Mouse (Mus musculus) lung, embryonic 16.5 days (tissue): Measurements from ENCODE around the gene Cd320. TPM values are rescaled to one million over a fixed set of nuclear protein-coding genes. Genes with fewer than 3 reads are reported as not detected.
A peak's percentile ranks its signal among the peaks of the same experiment; 100 is the strongest.

Source experiments
- ATAC-seq: fragments of 200-750 bp; cut with Nextera tagmentation; 2 replicates; pipeline ENCODE4 v1.8.0; 2017; ENCODE audit warnings: low read depth, mild to moderate bottlenecking, moderate library complexity
- H3K27ac ChIP-seq: fragments of 300-500 bp; sonication (generic); 2 replicates; pipeline ENCODE4 v1.5.1; 2014; ENCODE audit warnings: mild to moderate bottlenecking, control low read depth, low read length
- H3K27me3 ChIP-seq: fragments of 300-500 bp; sonication (generic); 2 replicates; pipeline ENCODE4 v1.6.1; 2014; ENCODE audit warnings: low read depth, low read length, mixed read lengths; ENCODE audit not compliant: control insufficient read depth, insufficient read depth
- H3K36me3 ChIP-seq: fragments of 300-500 bp; sonication (generic); 2 replicates; pipeline ENCODE4 v1.6.1; 2014; ENCODE audit warnings: low read length; ENCODE audit not compliant: control insufficient read depth, insufficient read depth
- H3K4me1 ChIP-seq: fragments of 300-500 bp; sonication (generic); replicated peaks from 2 replicates; pipeline ENCODE4 v1.6.1; 2014; ENCODE audit warnings: low read length, mixed read lengths; ENCODE audit not compliant: control insufficient read depth, insufficient read depth
- H3K4me2 ChIP-seq: fragments of 300-500 bp; sonication (generic); 2 replicates; pipeline ENCODE4 v1.6.1; 2014; ENCODE audit warnings: low read depth, low read length, control low read depth
- H3K4me3 ChIP-seq: fragments of 300-500 bp; sonication (generic); 2 replicates; pipeline ENCODE4 v1.5.1; 2014; ENCODE audit warnings: mild to moderate bottlenecking, low read length, control low read depth
- H3K9ac ChIP-seq: fragments of 300-500 bp; sonication (generic); 2 replicates; pipeline ENCODE4 v1.6.1; 2014; ENCODE audit warnings: low read length, control low read depth
- H3K9me3 ChIP-seq: fragments of 300-500 bp; sonication (generic); 2 replicates; pipeline ENCODE4 v1.6.1; 2016; ENCODE audit warnings: low read length; ENCODE audit not compliant: control insufficient read depth
- WGBS: fragments of 180-500 bp; shearing (Covaris S2); extraction: QIAGEN DNeasy Blood & Tissue Kit; methylation state at CpG from one replicate; pipeline ENCODE4 v1.1.7; 2014; 5-methylcytosine and 5-hydroxymethylcytosine counted together
- polyA plus RNA-seq: library from polyadenylated mRNA; unstranded; fragments of >200 nt; fragmentation: Nextera tagmentation; extraction: Ambion mirVana; gene quantifications from 2 replicates; pipeline ENCODE4 v1.2.1, GENCODE M21; 2015

Gene Cd320
- polyA plus RNA-seq, 1 experiment from 2014 or later: 63.4 TPM

- Histone ChIP-seq H3K36me3 (no peaks in the 10 kb centered on the region), H3K4me1 (peaks cover 12% of the 10 kb centered on the region), H3K4me3 (peak within 1 kb of the TSS; percentile 76), H3K27ac (peak within 1 kb of the TSS; percentile 84), H3K9me3 (no peaks in the 10 kb centered on the region), H3K4me2 (peak within 1 kb of the TSS; percentile 94), H3K27me3 (no peaks in the 10 kb centered on the region), H3K9ac (peak within 1 kb of the TSS; percentile 77)
- peak; percentile 96 for ATAC-seq
- WGBS: under 1% methylated on average over 36 of the region's 36 CpGs
Observed at GRCm38 (mm10) chr17:33810334-33811141, 32.4 kb upstream of the Cd320 start, which contains the start of gene Kank3. TSS of gene Kank3 (plus strand) at chr17:33810519.

- H3K9ac ChIP-seq: peak overlapping the region; percentile 77
- peak overlapping the region; percentile 94 for H3K4me2 ChIP-seq
- peak overlapping the region; percentile 76 for H3K4me3 ChIP-seq
- H3K4me1 ChIP-seq: peaks cover 12% of the 10 kb centered on the region
- no peaks in the 10 kb centered on the region for H3K36me3 ChIP-seq
- no peaks in the 10 kb centered on the region for H3K27me3 ChIP-seq
- 6% methylated on average over 7 of the region's 7 CpGs for WGBS
- peak overlapping the region; percentile 69 for H3K27ac ChIP-seq
- H3K9me3 ChIP-seq: no peaks in the 10 kb centered on the region
- peak; percentile 1; the same call in 1 of the 2 replicates for ATAC-seq
Observed at GRCm38 (mm10) chr17:33811142-33811516, 31.8 kb upstream of the Cd320 start.

GRCm38 (mm10) chr17:33812475-33812874 lies 30.4 kb upstream of the Cd320 start:
- WGBS: 6% methylated on average over 3 of the region's 3 CpGs
- Histone ChIP-seq H3K4me2 (peak overlapping the region; percentile 94), H3K36me3 (no peaks in the 10 kb centered on the region), H3K4me3 (peak overlapping the region; percentile 21), H3K4me1 (peaks cover 19% of the 10 kb centered on the region), H3K9me3 (no peaks in the 10 kb centered on the region), H3K27me3 (no peaks in the 10 kb centered on the region), H3K27ac (peak overlapping the region; percentile 70), H3K9ac (peak overlapping the region; percentile 40; the same call in 1 of the 2 replicates)
- ATAC-seq: no peak

- Histone ChIP-seq H3K27ac (peak overlapping the region; percentile 70), H3K4me3 (peak overlapping the region; percentile 21), H3K4me2 (peak overlapping the region; percentile 94), H3K27me3 (no peaks in the 10 kb centered on the region), H3K4me1 (peaks cover 22% of the 10 kb centered on the region), H3K9ac (peak overlapping the region; percentile 40; the same call in 1 of the 2 replicates), H3K9me3 (no peaks in the 10 kb centered on the region), H3K36me3 (no peaks in the 10 kb centered on the region)
- peak; percentile 23; the same call in 1 of the 2 replicates for ATAC-seq
- whole genome bisulfite sequencing: 28% methylated on average over 4 of the region's 4 CpGs
Observed at GRCm38 (mm10) chr17:33812990-33813389, 29.9 kb upstream of the Cd320 start.

GRCm38 (mm10) chr17:33815399-33815798 lies 27.5 kb upstream of the Cd320 start:
- Histone ChIP-seq H3K4me1 (peaks cover 26% of the 10 kb centered on the region), H3K9me3 (no peaks in the 10 kb centered on the region), H3K27me3 (no peaks in the 10 kb centered on the region), H3K36me3 (peaks cover 13% of the 10 kb centered on the region), H3K27ac (no peak overlapping the region), H3K9ac (no peak overlapping the region), H3K4me2 (no peak overlapping the region), H3K4me3 (no peak overlapping the region)
- no peak for ATAC-seq
- 81% methylated on average over 6 of the region's 6 CpGs for WGBS

GRCm38 (mm10) chr17:33816612-33817011 lies 26.3 kb upstream of the Cd320 start:
- H3K4me3 ChIP-seq: peak overlapping the region; percentile 59
- H3K4me1 ChIP-seq: peaks cover 24% of the 10 kb centered on the region
- no peaks in the 10 kb centered on the region for H3K9me3 ChIP-seq
- H3K36me3 ChIP-seq: peaks cover 25% of the 10 kb centered on the region
- H3K4me2 ChIP-seq: peak overlapping the region; percentile 84
- no peak for ATAC-seq
- H3K27me3 ChIP-seq: no peaks in the 10 kb centered on the region
- H3K27ac ChIP-seq: peak overlapping the region; percentile 93
- peak overlapping the region; percentile 80 for H3K9ac ChIP-seq
- 28% methylated on average over 5 of the region's 5 CpGs for WGBS

- ATAC-seq: peak; percentile 97
- H3K27me3 ChIP-seq: no peaks in the 10 kb centered on the region
- under 1% methylated on average over 81 of the region's 89 CpGs for WGBS
Observed at GRCm38 (mm10) chr17:33817184-33817968, 25.5 kb upstream of the Cd320 start.

GRCm38 (mm10) chr17:33817969-33818643 lies 24.8 kb upstream of the Cd320 start:
- peak overlapping the region; percentile 78 for H3K9ac ChIP-seq
- H3K4me2 ChIP-seq: peak overlapping the region; percentile 84
- 16% methylated on average over 33 of the region's 33 CpGs for WGBS
- H3K27me3 ChIP-seq: no peaks in the 10 kb centered on the region
- H3K36me3 ChIP-seq: peaks cover 37% of the 10 kb centered on the region
- peaks cover 25% of the 10 kb centered on the region for H3K4me1 ChIP-seq
- ATAC-seq: no peak
- H3K27ac ChIP-seq: peak overlapping the region; percentile 82
- peak overlapping the region; percentile 59 for H3K4me3 ChIP-seq
- no peaks in the 10 kb centered on the region for H3K9me3 ChIP-seq

More at GRCm38 (mm10) chr17:33817184-33817968, 25.5 kb upstream of the Cd320 start:
- H3K27ac ChIP-seq: peak overlapping the region; percentile 93
- H3K4me3 ChIP-seq: peak overlapping the region; percentile 59
- peak overlapping the region; percentile 80 for H3K9ac ChIP-seq
- peaks cover 32% of the 10 kb centered on the region for H3K36me3 ChIP-seq
- peak overlapping the region; percentile 84 for H3K4me2 ChIP-seq
- H3K9me3 ChIP-seq: no peaks in the 10 kb centered on the region
- peaks cover 19% of the 10 kb centered on the region for H3K4me1 ChIP-seq
